Mouse (Mus musculus): ENCODE results near the gene Mtus2. TPM values are rescaled to one million over a fixed set of nuclear protein-coding genes. Genes with fewer than 3 reads are reported as not detected.

Mtus2 gene
- polyA plus RNA-seq, 1 experiment = 8.7 TPM

DNA sequence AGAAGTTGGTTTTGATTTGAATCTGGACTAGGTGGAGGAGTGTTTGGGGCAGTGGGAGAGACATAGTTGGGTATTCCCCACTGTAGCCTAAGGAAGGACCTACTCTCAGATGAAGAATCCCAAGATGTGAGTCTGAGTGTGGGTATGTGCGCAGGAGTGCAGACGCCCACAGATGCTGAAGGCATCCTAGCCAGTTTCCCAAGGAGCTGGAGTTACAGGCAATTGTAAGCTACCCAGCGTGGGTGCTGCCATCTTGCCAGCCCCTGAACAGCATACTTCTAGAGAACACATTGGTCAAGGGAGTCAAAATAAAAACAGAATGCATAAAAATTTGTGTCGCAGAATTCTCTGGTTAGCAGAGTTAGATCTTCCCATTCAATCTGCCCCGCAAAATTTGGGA, 325.5 kb downstream of the Mtus2 start:
- 94% methylated on average over 5 of the region's 5 CpGs for WGBS
- no peaks in the 10 kb centered on the region for H3K4me1 ChIP-seq (replicated peaks; ENCODE audit: control insufficient read depth, insufficient read depth, low read length)
- TF ChIP-seq POLR2A (IDR thresholded peaks at IDR 0.05; ENCODE audit: control insufficient read depth, extremely low read depth, insufficient read depth, low read length, poor library complexity) (no peak), CTCF (IDR thresholded peaks at IDR 0.05; ENCODE audit: borderline replicate concordance, control insufficient read depth, extremely low read depth, insufficient read depth, low read length, poor library complexity) (no peak)

DNA sequence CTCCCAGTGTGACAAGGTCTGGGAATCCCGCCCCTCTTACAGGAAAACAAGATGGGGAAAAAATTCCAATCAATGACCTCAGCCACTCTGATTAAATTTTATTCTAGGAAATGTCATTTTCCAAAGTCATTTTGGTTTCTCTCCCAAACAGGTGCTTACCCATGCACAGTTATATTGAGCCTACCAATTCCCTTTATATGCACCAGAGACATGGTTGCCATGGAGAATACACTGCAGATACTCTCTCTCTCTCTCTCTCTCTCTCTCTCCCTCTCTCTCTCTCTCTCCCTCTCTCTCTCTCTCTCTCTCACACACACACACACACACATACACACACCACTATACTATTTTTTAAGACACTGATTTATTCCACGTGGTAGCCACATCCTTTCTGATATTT, 326.1 kb downstream of the Mtus2 start:
- no peak for DNase-seq
- H3K4me3 ChIP-seq (ENCODE audit: control insufficient read depth, insufficient read depth, low read length) = no peak overlapping the region
- H3K4me1 ChIP-seq (replicated peaks; ENCODE audit: control insufficient read depth, insufficient read depth, low read length) = no peaks in the 10 kb centered on the region
- 84% methylated on average over 2 of the region's 2 CpGs for WGBS
- no peak overlapping the region for H3K27ac ChIP-seq (ENCODE audit: control insufficient read depth, insufficient read depth, low read length)
- no peaks in the 10 kb centered on the region for H3K27me3 ChIP-seq (ENCODE audit: control insufficient read depth, insufficient read depth, low read length)
- TF ChIP-seq POLR2A (IDR thresholded peaks at IDR 0.05; ENCODE audit: control insufficient read depth, extremely low read depth, insufficient read depth, low read length, poor library complexity) = no peak
- no peak for TF ChIP-seq CTCF (IDR thresholded peaks at IDR 0.05; ENCODE audit: borderline replicate concordance, control insufficient read depth, extremely low read depth, insufficient read depth, low read length, poor library complexity)
- H3K36me3 ChIP-seq (ENCODE audit: control insufficient read depth, insufficient read depth, low read length) = no peaks in the 10 kb centered on the region

More for the DNA sequence above, 325.5 kb downstream of the Mtus2 start:
- H3K27me3 ChIP-seq (ENCODE audit: control insufficient read depth, insufficient read depth, low read length) = no peaks in the 10 kb centered on the region
- DNase-seq = no peak
- H3K36me3 ChIP-seq (ENCODE audit: control insufficient read depth, insufficient read depth, low read length) = no peaks in the 10 kb centered on the region
- no peak overlapping the region for H3K27ac ChIP-seq (ENCODE audit: control insufficient read depth, insufficient read depth, low read length)
- no peak overlapping the region for H3K4me3 ChIP-seq (ENCODE audit: control insufficient read depth, insufficient read depth, low read length)

DNA sequence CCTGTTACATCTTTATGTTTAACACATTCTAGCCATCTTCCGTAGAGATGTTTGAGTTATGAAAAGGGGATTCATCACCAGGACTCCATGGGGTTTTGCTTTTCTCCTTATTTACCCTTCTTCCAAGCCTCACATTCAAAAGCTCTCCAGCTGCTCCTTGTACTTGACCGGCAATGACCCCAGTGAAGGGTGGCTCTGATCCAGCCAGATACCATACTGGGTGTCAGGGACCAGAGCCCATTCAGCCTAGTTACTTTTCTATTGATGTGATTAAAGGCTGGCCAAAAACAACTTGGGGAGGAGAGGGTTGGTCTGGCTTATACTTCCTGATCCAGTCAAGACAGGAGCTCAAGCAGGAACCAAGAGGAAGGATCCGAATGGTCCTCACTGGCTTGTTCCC, 326.5 kb downstream of the Mtus2 start:
- no peak for DNase-seq
- Histone ChIP-seq H3K36me3 (ENCODE audit: control insufficient read depth, insufficient read depth, low read length) (no peaks in the 10 kb centered on the region), H3K27ac (ENCODE audit: control insufficient read depth, insufficient read depth, low read length) (no peak overlapping the region), H3K4me1 (replicated peaks; ENCODE audit: control insufficient read depth, insufficient read depth, low read length) (no peaks in the 10 kb centered on the region), H3K27me3 (ENCODE audit: control insufficient read depth, insufficient read depth, low read length) (no peaks in the 10 kb centered on the region), H3K4me3 (ENCODE audit: control insufficient read depth, insufficient read depth, low read length) (no peak overlapping the region)
- TF ChIP-seq CTCF (IDR thresholded peaks at IDR 0.05; ENCODE audit: borderline replicate concordance, control insufficient read depth, extremely low read depth, insufficient read depth, low read length, poor library complexity) = no peak
- no peak for TF ChIP-seq POLR2A (IDR thresholded peaks at IDR 0.05; ENCODE audit: control insufficient read depth, extremely low read depth, insufficient read depth, low read length, poor library complexity)
- 91% methylated on average over 3 of the region's 3 CpGs for WGBS

DNA sequence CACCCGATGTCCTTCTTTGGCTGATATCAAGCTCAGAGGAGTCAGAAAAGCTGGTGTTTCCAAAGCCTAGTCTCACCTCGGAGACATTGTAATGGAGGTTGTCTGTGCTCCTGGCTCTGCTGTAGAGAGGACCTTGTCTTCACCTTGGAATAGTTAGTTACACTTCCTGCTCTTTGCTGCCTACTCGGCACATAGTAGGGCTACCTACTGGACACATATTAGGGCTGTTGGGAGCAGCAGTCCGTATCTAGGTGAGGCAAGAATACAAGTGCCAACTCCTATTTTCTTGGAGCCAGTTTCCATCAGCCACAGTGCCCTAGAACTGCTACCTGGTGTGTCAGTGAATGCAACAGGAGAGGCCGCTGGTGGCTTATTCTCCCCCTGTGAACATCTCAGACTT, 330.4 kb downstream of the Mtus2 start:
- no peak overlapping the region for H3K27ac ChIP-seq (ENCODE audit: control insufficient read depth, insufficient read depth, low read length)
- H3K27me3 ChIP-seq (ENCODE audit: control insufficient read depth, insufficient read depth, low read length) = no peaks in the 10 kb centered on the region
- no peak overlapping the region for H3K4me3 ChIP-seq (ENCODE audit: control insufficient read depth, insufficient read depth, low read length)
- H3K4me1 ChIP-seq (replicated peaks; ENCODE audit: control insufficient read depth, insufficient read depth, low read length) = no peaks in the 10 kb centered on the region
- no peaks in the 10 kb centered on the region for H3K36me3 ChIP-seq (ENCODE audit: control insufficient read depth, insufficient read depth, low read length)
- TF ChIP-seq POLR2A (IDR thresholded peaks at IDR 0.05; ENCODE audit: control insufficient read depth, extremely low read depth, insufficient read depth, low read length, poor library complexity) = no peak
- 95% methylated on average over 5 of the region's 5 CpGs for WGBS
- DNase-seq = no peak

DNA sequence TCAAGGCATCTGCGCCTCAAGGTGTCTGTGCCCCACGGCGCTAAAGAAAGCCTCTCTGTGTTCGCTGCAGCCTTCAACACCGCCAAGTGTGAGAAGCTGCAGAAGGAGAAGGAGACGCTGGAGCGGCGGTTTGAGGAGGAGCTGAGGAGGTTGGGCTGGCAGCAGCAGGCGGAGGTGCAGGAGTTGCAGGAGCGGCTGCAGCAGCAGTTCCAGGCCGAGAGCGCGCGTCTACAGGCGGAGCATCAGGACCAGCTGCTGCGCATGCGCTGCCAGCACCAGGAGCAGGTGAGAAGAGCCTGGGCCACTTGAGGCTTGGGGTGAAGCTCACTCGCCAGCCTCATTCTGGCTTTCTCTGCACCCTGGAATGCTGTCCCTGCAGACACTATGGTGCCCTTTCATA, 331.7 kb downstream of the Mtus2 start:
- no peaks in the 10 kb centered on the region for H3K36me3 ChIP-seq (ENCODE audit: control insufficient read depth, insufficient read depth, low read length)
- DNase-seq = no peak
- no peak overlapping the region for H3K4me3 ChIP-seq (ENCODE audit: control insufficient read depth, insufficient read depth, low read length)
- TF ChIP-seq CTCF (IDR thresholded peaks at IDR 0.05; ENCODE audit: borderline replicate concordance, control insufficient read depth, extremely low read depth, insufficient read depth, low read length, poor library complexity) = no peak
- no peak for TF ChIP-seq POLR2A (IDR thresholded peaks at IDR 0.05; ENCODE audit: control insufficient read depth, extremely low read depth, insufficient read depth, low read length, poor library complexity)
- H3K27ac ChIP-seq (ENCODE audit: control insufficient read depth, insufficient read depth, low read length) = no peak overlapping the region
- H3K27me3 ChIP-seq (ENCODE audit: control insufficient read depth, insufficient read depth, low read length) = no peaks in the 10 kb centered on the region
- no peaks in the 10 kb centered on the region for H3K4me1 ChIP-seq (replicated peaks; ENCODE audit: control insufficient read depth, insufficient read depth, low read length)
- 81% methylated on average over 18 of the region's 18 CpGs for WGBS

DNA sequence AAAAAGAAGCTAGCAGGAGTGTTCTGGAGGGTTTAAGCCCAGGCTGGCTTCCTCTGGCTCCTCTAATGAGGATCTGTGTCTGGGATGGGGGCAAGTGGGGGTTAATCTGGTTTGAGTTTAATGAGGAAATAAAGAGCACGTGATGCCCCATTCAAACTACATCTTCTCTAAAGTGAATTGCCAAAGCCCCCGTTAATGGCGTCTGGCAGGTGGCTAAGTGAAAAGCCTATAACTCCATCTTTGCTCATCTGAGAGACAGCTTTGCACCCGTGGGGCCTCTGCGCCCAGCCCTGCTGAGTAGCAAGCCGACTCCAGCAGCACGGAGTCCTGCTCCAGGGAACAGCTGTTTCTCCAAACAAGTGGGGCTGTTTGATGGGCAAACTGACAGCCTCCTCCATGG, 332.8 kb downstream of the Mtus2 start:
- WGBS = 90% methylated on average over 7 of the region's 7 CpGs

DNA sequence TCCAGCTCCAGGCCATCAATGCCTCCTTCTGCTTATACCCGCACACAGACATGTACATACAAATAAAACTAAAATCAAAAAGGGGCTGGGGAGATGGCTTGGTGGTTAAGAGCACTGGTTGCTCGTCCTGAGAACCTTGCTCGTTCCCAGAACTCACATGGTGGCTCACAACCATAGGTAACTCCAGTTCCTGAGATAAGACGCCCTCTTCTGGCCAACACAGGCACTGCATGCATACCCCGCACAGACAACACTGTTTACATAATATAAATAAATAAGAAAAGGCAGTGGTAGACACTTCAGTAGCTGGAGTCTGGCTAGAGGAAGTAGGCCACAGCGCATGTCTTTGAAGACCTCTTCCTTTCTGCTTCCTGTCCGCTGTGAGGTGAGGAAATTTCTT, 335.7 kb downstream of the Mtus2 start:
- no peak overlapping the region for H3K4me3 ChIP-seq (ENCODE audit: control insufficient read depth, insufficient read depth, low read length)
- WGBS = 91% methylated on average over 7 of the region's 7 CpGs
- H3K36me3 ChIP-seq (ENCODE audit: control insufficient read depth, insufficient read depth, low read length) = no peaks in the 10 kb centered on the region
- H3K27me3 ChIP-seq (ENCODE audit: control insufficient read depth, insufficient read depth, low read length) = no peaks in the 10 kb centered on the region
- no peak for TF ChIP-seq CTCF (IDR thresholded peaks at IDR 0.05; ENCODE audit: borderline replicate concordance, control insufficient read depth, extremely low read depth, insufficient read depth, low read length, poor library complexity)
- TF ChIP-seq POLR2A (IDR thresholded peaks at IDR 0.05; ENCODE audit: control insufficient read depth, extremely low read depth, insufficient read depth, low read length, poor library complexity) = no peak
- no peak overlapping the region for H3K27ac ChIP-seq (ENCODE audit: control insufficient read depth, insufficient read depth, low read length)
- H3K4me1 ChIP-seq (replicated peaks; ENCODE audit: control insufficient read depth, insufficient read depth, low read length) = no peaks in the 10 kb centered on the region
- no peak for DNase-seq

More for the DNA sequence above, 332.8 kb downstream of the Mtus2 start:
- TF ChIP-seq POLR2A (IDR thresholded peaks at IDR 0.05; ENCODE audit: control insufficient read depth, extremely low read depth, insufficient read depth, low read length, poor library complexity) (no peak), CTCF (IDR thresholded peaks at IDR 0.05; ENCODE audit: borderline replicate concordance, control insufficient read depth, extremely low read depth, insufficient read depth, low read length, poor library complexity) (no peak)
- H3K4me3 ChIP-seq (ENCODE audit: control insufficient read depth, insufficient read depth, low read length) = no peak overlapping the region
- H3K36me3 ChIP-seq (ENCODE audit: control insufficient read depth, insufficient read depth, low read length) = no peaks in the 10 kb centered on the region
- no peak for DNase-seq
- H3K27me3 ChIP-seq (ENCODE audit: control insufficient read depth, insufficient read depth, low read length) = no peaks in the 10 kb centered on the region
- no peak overlapping the region for H3K27ac ChIP-seq (ENCODE audit: control insufficient read depth, insufficient read depth, low read length)
- H3K4me1 ChIP-seq (replicated peaks; ENCODE audit: control insufficient read depth, insufficient read depth, low read length) = no peaks in the 10 kb centered on the region
